Mouse (Mus musculus) thymus, adult 18-20 months (tissue): Measurements from ENCODE around the gene Efna1.
A peak's percentile ranks its signal among the peaks of the same experiment; 100 is the strongest.

Experiments
- DNase-seq, 2 experiments: peaks; one replicate each; pipeline ENCODE4 v3.0.0; 2022; ENCODE audit warnings: mixed read lengths in 2 of 2

Efna1 gene

DNA sequence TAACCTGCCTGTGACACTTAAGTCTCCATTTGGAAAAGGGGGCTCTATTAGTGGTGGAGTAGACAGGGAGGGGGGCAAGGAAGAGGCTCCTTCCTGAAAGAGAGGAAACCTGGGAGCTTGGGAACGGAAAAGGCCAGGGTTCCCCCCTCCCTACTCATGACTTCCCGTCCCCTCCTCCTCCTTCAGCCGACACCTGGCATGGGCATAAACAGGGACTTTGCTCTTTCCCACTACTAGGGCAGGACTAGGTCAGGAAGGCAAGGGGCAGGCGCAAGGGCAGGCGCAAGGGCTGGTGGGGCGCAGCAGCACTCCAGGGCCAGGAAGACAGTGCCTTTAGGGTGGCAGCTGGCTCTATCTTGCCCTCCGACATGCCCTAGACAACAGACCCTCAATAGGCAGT lies 2.8 kb downstream of the Efna1 start:
- DNase-seq: no peak

DNA sequence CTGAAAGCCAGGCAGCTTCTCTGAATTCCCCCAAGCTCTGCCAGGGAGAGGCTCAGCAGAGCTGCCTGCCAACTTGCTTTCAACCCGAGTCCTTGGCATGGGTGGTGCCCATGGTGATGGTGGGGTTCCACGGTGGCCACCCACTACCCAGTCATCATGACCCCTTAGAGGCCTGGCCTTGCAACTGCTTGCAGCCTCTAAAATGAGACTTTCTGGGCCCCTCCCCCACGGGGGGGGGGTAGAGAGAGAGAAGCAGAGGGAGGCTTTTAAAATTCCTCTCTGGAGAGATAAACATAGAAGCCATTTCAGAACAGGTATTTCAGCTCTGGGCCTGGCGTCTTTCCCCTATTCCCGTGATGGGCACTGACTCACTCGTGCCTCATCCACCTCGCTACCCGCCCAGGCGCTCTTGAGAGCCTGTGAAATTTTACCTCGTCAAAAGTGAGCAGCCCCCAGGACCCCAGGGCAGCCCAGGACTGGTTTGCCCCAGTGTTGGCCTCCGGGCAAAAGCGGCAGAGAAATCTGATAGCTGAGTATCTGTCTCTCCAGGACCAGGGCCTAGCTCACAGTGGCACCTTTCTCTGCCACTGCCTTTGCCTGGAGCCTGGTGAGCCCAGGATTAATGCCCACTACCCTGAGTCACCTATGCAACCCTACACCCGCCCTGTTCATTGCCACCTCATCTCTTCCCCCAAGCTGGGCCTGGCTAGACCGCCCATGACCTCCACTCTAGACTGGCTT lies 3.5 kb downstream of the Efna1 start:
- no peak for DNase-seq

DNA sequence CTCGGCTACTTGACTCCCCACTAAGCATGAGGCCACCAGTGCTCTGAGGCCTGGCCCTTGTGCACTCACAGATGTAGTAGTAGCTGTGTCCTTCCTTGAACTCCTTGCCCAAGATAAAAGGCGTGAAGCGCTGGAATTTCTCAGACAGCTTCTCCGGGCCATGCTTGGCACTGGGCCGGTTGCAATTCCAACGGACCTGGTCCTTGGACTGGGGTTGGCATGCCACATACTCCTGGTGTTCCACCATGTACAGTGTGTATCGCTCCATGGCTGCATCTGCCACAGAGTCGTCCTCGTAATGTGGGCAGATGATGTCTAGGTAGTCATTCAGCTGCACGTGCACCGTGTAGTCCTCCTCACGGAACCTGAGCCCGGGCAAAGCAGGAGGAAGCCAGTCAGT lies 4.9 kb downstream of the Efna1 start:
- no peak for DNase-seq

DNA sequence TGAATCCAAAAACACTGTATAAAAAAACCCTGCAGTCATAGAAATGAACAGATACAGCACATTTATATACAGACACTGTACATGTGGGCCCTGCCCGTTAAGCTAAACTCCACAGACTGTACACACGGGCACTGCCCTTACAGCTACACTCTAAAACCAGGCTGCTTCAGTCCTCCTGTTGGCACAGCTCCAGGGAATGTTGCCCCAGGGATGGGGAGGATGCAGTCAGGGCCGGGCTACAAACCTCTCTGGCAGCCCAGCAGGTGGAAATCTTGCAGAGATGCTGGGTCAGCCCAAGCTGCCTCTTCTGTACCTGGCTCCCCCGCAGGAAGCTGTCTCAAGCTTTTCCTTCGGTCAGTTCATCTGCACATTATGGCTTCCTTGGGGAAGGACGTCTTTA lies 9.2 kb downstream of the Efna1 start:
- DNase-seq: no peak

DNA sequence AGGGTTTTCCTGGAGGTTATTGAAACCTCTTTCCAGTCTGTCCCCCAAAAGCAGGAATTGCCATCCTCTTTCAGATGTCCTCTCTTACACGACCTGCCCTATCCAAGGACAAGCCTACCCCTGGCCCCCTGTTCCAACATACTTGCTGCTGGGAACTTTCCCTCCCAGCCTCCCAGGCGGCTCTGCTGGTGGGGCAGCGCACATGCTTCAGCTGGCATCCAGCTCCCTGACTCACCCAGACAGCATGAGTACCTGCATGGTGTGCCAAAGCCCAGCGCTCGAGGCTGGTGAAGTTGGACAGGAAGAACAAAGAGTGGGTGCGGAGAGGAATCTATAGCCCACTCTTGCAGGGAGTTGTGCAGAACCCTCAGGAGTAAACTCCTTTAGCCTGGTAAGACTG lies 10.1 kb downstream of the Efna1 start:
- DNase-seq: no peak

DNA sequence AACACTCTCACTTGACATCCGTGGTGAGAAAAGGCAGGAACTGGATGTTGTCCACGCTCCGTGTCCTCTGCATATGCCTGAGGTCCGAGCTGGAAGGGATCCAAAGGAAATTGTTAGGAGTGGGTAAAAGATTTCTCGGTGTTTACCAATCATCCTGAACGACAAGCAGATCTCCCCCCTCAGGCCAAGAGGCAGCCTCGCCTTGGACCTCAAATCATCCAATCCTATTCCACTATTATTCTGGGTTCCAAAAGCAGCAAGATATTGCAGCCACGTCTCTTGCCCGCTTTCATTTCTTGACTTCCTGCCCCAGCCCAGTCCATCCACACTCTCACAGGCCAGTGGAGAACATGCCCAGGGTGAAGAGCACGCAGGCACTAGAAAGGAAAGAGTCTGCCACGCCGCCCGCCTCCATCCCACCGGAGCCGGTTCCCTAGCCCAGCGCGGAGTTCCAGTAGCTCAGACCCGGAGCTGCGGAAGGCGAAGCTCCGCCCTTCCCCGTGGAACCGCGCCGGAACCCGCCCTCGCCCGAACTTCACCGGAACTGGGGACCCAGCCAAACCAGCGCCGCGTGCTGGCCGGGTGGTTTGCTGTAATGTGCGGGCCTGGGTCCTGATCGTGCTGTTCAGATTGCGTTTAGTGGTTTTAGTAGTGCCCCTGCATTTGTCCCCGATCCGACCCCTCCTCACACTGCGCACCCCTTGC lies 10.7 kb downstream of the Efna1 start, which contains the start of gene Slc50a1:
Gene Slc50a1 (minus strand): TSS at position 520 of the 705 bp plus-strand sequence.
- peak; percentile 72 to 74 for DNase-seq

DNA sequence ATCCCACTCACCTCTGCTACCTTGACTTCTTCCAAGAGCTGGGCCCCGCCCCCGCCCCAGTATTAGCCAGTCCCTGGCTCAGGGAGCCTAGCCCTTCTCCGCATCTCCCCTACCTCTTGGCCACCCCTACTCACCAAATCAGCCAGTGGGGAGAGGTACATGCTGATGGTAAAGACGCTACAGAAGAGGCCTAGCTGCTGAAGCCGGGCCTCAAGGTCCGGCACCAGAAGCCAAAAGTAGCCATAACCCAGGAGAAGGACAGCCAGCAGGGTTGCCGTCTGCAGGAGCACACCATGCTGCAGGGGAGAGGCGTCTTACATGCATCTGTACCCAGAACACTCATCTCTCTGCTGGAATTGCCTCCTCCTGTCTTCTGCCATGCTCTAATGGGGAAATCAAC lies 12.0 kb downstream of the Efna1 start:
- no peak for DNase-seq

DNA sequence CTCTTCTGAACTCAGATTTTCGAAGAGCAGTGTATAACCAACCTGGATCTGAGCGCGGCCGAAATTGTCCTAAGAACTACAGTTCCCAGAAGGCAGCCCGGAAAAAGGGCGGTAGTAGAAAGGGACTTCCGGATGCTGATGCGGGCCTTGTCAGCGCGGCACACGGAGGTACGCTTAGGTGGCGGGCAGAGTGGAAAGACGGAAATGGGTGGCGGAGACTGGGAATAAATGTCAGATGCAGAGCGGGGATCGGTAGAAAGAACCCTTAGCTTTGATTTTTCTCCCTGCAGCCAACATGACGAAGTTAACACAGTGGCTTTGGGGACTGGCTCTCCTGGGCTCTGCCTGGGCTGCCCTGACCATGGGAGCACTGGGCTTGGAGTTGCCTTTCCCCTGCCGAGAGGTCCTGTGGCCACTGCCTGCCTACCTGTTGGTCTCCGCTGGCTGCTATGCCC lies 14.5 kb downstream of the Efna1 start:
- DNase-seq: peak; percentile 67 to 77

DNA sequence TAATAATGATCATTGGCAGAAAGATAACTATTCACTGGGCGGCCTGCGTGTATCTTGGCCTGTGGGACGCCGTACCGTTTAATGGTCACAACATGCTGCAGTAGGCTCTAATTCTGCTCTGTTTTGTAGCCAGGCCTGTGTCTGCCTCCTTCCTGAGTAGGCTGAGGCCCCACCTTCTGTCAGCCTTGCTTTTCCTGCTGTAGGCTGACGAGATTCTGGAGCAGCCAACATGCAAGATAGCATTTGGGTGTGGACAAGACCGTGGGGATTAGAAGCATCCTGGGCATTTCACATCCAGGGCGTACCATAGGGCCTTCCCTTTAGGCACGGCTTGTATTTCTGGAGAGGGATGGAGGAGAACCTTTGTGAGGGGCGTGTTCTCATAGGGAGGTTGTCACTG lies 18.5 kb downstream of the Efna1 start:
- DNase-seq: no peak

DNA sequence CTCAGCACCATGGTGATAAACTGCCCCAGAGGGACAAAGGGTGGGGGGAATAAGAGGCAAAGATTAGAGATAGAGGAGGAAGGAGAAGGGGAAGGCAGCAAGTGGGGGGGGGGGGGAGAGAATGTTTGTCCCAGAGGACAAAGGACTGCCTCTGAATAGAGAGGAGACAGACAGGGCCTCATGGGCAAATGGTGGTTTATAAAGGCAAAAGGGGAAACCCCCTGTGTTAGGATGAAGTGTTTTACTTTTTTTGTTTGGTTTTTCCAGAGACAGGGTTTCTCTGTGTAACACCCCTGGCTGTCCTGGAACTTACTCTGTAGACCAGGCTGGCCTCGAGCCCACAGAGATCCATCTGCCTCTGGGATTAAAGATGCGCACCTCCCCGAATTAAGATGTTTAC lies 20.7 kb downstream of the Efna1 start:
- no peak for DNase-seq

DNA sequence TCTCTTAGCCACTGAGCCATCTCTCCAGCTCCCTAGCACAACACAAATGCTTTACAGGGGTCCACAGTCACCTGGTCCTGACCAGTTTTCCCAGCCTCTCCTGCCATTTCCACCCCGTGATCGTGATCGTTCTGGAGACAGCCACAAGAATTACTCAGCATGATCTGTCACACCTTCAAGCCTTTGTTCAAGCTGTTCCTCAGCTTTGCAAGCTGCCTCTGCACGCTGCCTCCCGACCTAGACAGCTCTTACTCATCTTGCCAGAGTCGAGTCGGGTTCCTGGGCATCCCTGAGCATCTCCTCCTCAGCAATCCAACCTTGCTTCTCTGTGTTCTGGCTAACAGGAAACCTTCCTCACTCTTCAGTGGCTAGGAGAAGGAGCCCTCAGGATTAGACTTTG lies 21.9 kb downstream of the Efna1 start, which contains the start of gene Dpm3:
Gene Dpm3 (plus strand): TSS at position 283 of the 400 bp plus-strand sequence.
- no peak for DNase-seq

DNA sequence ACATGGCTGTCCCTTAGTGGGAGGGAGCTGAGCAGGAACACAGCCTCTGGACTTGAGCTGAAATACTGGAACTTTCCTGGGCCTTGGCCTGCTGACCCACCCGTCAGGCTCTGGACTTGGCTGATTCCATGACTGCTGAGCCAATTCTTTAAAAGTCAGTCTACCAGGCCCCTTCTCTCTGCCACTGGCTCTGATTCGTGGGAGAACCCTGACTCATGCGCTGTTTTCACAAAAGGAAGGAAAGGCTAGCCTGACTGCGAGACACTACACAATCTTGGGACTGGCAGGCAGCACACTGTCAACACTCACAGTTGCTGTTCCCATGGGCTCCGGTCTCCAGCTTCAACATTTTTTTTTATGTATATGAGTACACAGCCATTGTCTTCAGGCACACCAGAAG lies 24.8 kb downstream of the Efna1 start:
- DNase-seq: no peak

DNA sequence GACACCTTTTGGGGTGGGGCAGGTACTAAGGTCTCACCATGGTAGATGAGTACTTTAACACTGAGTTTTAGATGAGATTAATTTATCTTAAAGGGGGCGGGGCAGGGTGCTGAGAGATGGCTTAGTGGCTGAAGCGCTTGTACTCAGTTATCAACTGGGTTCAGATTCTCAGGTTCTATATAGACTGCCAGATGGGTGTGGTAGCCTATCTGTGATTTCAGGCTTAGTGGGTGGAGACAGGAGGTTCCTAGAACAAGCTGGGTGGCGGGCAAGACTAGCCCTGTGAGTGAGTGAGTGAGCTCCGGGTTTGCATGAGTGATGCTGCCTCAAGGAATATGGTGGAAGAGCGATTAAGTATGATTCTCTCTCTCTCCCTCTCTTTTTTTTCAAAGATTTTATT lies 25.9 kb downstream of the Efna1 start:
- no peak for DNase-seq

DNA sequence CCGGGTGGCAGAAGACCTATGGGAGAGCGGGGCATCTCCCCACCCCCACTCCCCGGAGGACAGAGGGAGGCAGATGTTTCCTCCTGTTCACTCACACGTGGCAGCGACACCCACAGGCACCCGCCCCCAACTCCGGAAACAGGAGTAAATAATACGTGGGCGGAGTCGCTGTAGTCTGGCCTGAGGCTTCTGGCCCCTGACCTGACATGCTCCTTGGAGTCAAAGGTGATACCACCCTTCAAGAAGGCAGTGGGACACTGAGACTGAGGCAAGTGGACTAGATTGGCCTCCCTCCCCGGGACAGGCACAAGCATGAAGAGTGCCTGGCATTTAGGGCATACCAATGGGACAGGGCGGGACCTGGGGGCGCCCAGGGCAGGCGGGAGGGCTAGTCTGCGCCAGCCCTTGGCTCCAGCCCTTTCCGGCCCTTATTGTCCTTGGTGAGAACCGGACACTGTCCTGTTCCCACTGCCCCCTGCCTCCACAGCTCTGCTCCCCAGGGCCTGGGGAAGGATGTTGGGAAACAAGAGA lies 29.5 kb downstream of the Efna1 start:
- DNase-seq: peak; percentile 70 to 80

DNA sequence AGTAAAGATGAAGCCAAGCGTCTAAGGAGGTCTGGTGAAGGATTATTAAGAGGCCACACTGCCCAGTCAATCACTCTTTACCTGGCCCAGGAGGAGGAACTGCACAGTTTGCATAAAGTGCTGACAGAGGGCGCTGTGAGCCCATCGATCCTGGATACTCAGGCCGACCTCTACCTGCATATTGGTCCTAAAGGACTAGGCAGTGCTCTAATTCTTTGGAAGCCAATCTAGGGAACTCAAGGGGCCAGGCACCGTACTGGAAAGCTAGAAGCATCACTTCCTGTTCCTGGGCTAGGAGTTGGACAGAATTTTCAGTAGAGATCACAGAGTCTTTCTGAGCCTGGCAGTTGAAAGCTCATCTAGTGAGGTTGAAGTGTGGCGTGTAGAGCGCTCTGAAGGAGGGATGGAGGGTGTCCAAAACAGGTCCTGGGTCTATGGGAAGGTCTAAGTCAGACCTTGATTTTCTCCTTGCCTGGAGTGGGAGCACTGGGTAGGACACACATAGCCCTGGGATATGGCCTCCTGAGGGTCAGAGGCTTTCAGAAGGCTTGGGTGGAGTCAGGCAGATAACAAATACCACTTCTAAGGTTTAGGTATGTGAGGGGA lies 30.4 kb downstream of the Efna1 start:
- peak; percentile 41 to 56 for DNase-seq

DNA sequence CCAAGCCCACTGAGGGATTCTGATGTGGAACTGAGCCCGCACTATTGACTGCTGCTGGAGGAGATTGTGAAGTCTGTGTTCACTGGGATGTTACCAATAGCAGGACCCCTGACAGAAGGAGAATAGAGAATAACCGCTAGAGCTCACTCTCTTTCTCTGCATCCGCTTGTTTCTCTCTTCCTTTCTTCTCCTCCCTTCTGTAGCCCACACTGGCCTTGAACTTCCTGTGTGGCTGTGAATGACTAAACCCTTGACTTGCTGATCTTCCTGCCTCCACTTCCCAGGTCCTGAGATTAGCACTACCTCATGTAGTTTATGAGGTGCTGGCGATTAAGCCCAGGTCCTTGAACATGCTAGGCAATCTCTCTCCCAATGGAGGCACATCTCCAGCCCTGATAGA lies 33.5 kb downstream of the Efna1 start:
- no peak for DNase-seq

DNA sequence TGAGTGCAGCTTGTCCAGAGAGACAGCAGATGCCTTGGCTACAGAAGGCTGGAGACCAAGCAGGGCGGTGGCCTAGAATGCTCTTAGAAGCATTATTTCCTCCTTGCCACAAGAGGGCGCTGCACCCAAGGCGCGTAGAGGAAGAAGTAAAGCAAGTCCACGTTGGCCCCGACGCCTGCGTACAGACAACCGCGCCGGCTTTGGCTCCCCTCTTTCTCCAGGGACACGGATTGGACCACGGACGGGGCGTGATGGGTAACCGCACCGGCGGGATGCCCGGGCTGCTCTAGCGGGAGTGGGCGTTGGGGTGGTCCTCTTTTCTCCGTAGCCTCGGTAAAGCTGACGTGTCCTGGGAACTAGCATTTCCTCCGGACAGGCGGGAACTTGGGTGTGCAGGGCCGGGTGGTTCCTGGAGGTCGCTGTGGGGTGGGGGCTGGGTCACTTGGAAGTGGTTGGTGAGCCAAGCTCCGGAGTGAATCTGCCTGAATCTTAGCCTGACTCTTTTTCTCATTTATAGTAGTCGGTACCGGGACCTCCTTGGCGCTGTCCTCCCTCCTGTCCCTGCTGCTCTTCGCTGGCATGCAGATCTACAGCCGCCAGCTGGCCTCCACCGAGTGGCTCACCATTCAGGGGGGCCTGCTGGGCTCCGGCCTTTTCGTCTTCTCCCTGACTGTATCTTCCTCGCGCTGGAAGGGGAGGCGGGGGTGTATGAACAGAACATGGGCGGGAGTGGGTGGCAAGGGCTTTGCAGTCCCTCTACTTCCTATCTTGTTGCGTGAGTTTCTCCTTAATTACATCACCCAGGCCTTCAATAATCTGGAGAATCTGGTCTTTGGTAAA lies 34.5 kb downstream of the Efna1 start, which contains the start of gene Trim46:
Gene Trim46 (minus strand): TSS at position 49 of the 840 bp plus-strand sequence.
- DNase-seq: peak; percentile 73 to 75

DNA sequence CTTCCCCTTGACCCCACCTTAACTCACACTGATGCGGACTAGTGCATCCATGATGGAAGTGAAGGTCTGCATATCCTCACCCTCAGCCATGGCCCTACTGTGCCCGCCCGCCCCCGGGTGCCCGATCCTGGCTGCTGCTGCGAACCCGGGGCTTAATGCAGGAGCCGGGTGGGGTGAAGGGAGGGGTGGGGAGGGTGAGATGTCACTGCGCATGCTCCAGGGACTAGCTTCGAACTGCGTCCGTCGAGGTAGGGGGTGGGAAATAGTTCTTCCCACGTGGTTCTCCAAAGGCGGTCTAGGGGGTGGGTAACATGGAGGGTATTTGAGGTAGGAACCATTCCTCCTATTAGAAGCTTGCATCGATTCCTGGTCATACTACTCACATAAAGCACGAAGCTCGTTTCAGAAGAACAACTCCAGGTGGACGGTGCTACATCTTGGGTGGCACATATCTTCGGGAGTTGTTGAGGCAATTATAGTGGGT lies 35.2 kb downstream of the Efna1 start, which contains the start of gene Krtcap2:
Gene Krtcap2 (plus strand): TSS at position 279 of the 484 bp plus-strand sequence.
- peak in 1 of 2 experiments; percentile 47 for DNase-seq

DNA sequence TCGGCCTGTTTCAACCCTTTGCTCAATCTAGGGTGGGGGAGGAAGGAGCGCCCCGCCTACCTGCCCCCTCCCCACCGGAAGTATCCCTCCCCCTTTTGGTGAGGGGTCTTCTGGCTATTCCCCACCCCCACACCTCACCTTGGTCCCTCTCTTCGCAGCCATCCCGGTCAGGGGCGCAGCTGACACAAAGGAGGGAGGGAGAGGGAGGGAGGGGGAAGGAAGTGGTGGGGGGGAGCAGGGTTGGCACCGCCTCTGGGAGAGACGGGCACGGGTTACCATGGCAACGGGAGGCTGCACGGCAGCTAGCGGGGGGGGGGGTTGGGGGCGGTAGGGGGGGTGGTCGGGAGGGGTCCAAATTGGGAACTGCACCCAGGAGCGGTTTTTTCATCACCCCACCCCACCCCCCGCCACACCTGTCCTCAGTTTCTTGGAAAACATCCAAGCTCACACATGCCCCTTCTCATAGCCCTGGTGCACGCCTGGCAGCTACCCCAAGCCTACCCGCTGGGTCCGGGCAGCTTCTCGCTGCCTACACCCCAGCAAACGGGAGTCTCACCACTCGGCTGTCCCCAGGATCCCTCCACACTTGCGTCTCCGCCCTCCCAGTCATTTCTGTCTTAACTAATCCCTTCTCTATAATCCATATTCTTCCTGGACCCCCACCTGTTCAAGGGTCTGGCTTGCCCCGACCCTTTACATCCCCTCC lies 35.8 kb downstream of the Efna1 start:
- peak; percentile 32 to 56 for DNase-seq

DNA sequence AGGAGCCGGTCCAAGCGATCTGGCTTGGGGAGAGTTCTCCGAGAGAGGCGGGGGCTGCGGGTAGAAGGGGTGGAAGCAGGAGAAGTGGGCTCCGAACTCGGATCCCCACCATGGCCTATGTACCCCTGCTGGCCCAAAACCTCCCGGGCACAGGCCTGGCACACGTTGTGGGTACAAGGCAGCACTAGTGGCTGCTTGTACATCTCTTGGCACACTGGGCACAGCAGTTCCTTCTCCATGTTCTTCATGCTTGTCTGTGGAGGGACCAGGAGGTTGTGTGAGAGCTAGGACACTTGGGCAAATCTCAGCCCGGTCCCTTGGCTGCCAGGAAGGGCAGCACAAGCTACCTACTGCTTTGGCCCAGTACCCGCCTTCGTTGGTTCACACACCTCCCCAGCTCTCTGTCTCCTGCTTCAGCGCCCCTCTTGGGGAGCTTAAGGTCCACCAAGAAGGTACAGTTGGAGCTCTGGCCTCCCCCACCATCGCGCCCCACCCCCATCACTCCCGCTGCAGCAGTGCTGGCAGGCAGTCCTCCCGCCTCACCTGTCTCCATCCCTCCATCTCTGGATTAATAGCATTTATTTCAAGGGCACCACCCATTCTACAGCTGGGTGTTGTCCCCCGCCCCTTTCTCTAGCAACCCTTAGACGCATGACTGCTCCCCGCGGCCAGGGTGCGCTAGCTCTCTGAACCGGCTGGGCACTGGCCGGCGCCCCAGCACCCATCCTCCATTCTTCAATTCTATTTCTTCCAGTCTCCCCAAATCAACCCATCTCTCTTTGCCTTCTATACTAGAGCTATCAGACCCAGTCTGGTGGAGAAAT lies 36.6 kb downstream of the Efna1 start:
- DNase-seq: no peak

DNA sequence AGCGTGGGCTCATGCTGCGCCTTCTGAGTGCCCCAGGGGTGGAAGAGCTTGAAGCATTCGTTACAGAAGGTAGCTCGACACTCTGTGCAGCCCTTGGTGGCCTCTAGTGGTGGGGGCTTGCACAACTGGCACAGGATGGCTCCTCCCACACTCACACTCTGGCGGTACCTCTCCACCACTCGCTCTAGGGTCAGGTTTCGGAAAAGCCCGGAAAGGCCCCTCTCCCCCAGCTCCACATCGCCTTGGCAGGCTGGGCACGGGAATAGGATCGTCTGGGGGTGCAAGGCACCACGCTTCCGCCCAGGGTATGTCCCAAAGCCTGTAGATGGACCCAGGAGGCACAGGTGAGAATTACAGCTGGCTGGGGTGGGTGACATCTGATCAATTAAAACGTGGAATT lies 37.3 kb downstream of the Efna1 start:
- DNase-seq: peak; percentile 67 to 77
